Mouse (Mus musculus) gastrocnemius, postnatal 25 days (tissue): ENCODE measurements at regions not wholly inside any gene's neighbourhood (a gene's known extent, or its start where the extent isn't known, plus 50 kb on each side); places are given as distances from the start of the nearest gene placed in this dataset.
A peak's percentile ranks its signal among the peaks of the same experiment; 100 is the strongest.

Experiments
- DNase-seq: peaks from one replicate; pipeline ENCODE4 v3.0.0; 2022

- no peak for DNase-seq
Measured at GRCm38 (mm10) chr14:72219523-72219922, 272.1 kb downstream of the Gm9195 start.

- DNase-seq: no peak
Measured at GRCm38 (mm10) chr14:72200307-72200706, 291.3 kb downstream of the Gm9195 start.

GRCm38 (mm10) chr14:72199900-72200299 lies 291.7 kb downstream of the Gm9195 start:
- DNase-seq: no peak

GRCm38 (mm10) chr14:72197972-72198371 lies 293.7 kb downstream of the Gm9195 start:
- DNase-seq: no peak

GRCm38 (mm10) chr14:72187329-72187984 lies 304.2 kb downstream of the Gm9195 start:
- no peak for DNase-seq

- no peak for DNase-seq
Measured at GRCm38 (mm10) chr14:72175751-72176150, 315.9 kb downstream of the Gm9195 start.

- DNase-seq: no peak
Measured at GRCm38 (mm10) chr14:72172549-72173405, 318.9 kb downstream of the Gm9195 start.

GRCm38 (mm10) chr14:72171777-72172176 lies 319.9 kb downstream of the Gm9195 start:
- DNase-seq: no peak

- peak; percentile 6 for DNase-seq
Measured at GRCm38 (mm10) chr14:72158537-72159323, 332.9 kb downstream of the Gm9195 start.

- no peak for DNase-seq
Measured at GRCm38 (mm10) chr14:72155197-72155907, 336.3 kb downstream of the Gm9195 start.

- DNase-seq: no peak
Measured at GRCm38 (mm10) chr14:72151676-72152075, 340.0 kb downstream of the Gm9195 start.

- no peak for DNase-seq
Measured at GRCm38 (mm10) chr14:72149463-72149862, 342.2 kb downstream of the Gm9195 start.

GRCm38 (mm10) chr14:72148886-72149285 lies 342.8 kb downstream of the Gm9195 start:
- no peak for DNase-seq

GRCm38 (mm10) chr14:72146381-72146780 lies 345.3 kb downstream of the Gm9195 start:
- DNase-seq: no peak

- DNase-seq: no peak
Measured at GRCm38 (mm10) chr14:72142883-72143487, 348.7 kb downstream of the Gm9195 start.

GRCm38 (mm10) chr14:72141136-72141535 lies 350.5 kb downstream of the Gm9195 start:
- DNase-seq: no peak

- DNase-seq: no peak
Measured at GRCm38 (mm10) chr14:72130149-72130548, 361.5 kb downstream of the Gm9195 start.

- no peak for DNase-seq
Measured at GRCm38 (mm10) chr14:72121786-72122185, 369.9 kb downstream of the Gm9195 start.

GRCm38 (mm10) chr14:72121006-72121405 lies 370.6 kb downstream of the Gm9195 start:
- no peak for DNase-seq

GRCm38 (mm10) chr14:72116842-72117241 lies 374.8 kb downstream of the Gm9195 start:
- DNase-seq: no peak

GRCm38 (mm10) chr14:72113377-72113993 lies 378.2 kb downstream of the Gm9195 start:
- no peak for DNase-seq
